In the genomic region with DNA sequence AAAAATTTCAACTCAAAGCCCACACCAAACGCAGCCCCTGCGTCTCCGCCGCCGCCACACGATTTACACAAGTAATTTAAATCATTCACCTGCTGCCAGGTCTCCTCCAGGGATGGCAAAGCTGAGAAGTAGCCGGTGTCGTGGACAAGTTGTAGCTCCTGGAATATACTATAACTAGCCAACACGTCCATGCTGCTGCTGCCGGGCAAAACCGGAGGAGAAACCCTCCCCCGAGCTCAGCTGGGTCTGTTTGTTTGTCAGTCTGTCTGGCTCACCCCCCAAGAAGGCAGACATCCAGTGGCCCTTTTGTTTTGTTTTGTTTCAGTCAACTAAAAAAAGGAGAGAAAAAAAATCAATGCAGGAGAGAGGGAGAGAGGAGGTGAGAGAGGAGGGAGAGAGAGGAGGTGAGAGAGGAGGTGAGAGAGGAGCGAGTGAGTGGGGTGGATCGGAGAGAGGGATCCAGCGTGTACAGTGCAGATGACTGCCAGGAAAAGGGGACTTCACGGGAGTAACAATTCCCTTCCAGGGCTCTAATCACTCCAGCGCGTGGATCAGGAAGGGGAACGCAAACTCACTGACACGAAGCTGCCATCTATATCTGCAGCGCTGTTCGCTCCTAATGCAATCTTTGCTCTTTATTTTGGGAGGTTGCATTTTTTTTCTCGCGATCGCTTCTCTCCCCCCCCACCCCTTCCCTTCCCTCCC, we compare ENCODE assay signal across 8 mouse cellular contexts. TPM values are rescaled to one million over a fixed set of nuclear protein-coding genes. Genes with fewer than 3 reads are reported as not detected.
A peak's percentile ranks its signal among the peaks of the same experiment; 100 is the strongest.
DNase-seq lines count a peak whose midpoint lies in the region; ATAC-seq and TF ChIP-seq lines count a peak whose summit lies in the region.

No protein-coding gene starts in this region.

- peak overlapping the region; percentile 75 to 93 for H3K4me3 ChIP-seq in MEL (ENCODE audit: control insufficient read depth in 1 of 2, insufficient read depth in 1 of 2, low read depth in 2 of 2, low read length in 2 of 2)
- peak overlapping the region; percentile 83 for H3K4me3 ChIP-seq in intestine, embryonic 14.5 days (ENCODE audit: low read depth, low read length)

- peak; percentile 57 for ATAC-seq in intestine, embryonic 14.5 days (replicated peaks; ENCODE audit: low FRiP score, low TSS enrichment, low read depth)

- H3K27ac ChIP-seq in MEL (ENCODE audit: control insufficient read depth, low read depth, low read length), result peak overlapping the region; percentile 48
- peak overlapping the region; percentile 100 for H3K27ac ChIP-seq in intestine, embryonic 14.5 days (ENCODE audit: low read depth)

- H3K27me3 ChIP-seq in MEL (ENCODE audit: control insufficient read depth in 1 of 2, insufficient read depth in 2 of 2, low read length in 2 of 2), result no peaks in the 10 kb centered on the region
- H3K27me3 ChIP-seq in intestine, embryonic 14.5 days (replicated peaks; ENCODE audit: control insufficient read depth, insufficient read depth, low read length), result no peaks in the 10 kb centered on the region

- peaks cover 12 to 29% of the 10 kb centered on the region in 2 experiments for H3K4me1 ChIP-seq in MEL (ENCODE audit: control insufficient read depth in 1 of 2, insufficient read depth in 2 of 2, low read length in 2 of 2)
- H3K4me1 ChIP-seq in intestine, embryonic 14.5 days (replicated peaks; ENCODE audit: control insufficient read depth, insufficient read depth, low read length), result peaks cover 24% of the 10 kb centered on the region; the same call in 1 of the 2 replicates

- H3K4me2 ChIP-seq in intestine, embryonic 14.5 days (ENCODE audit: low read length), result peak overlapping the region; percentile 80

- no peak for TF ChIP-seq RAD21 in MEL (IDR thresholded peaks at IDR 0.05; ENCODE audit: low read depth, low read length)

- peak in 1 of 2 experiments; percentile 19; a peak in 1 of 4 replicates for TF ChIP-seq POLR2A in MEL (IDR thresholded peaks at IDR 0.05; ENCODE audit: control insufficient read depth in 1 of 2, insufficient read depth in 1 of 2, low read depth in 1 of 2, low read length in 2 of 2, poor library complexity in 1 of 2)

- H3K79me2 ChIP-seq in MEL (ENCODE audit: control insufficient read depth, insufficient read depth, low read length, poor library complexity), result peaks cover 10% of the 10 kb centered on the region

- H3K9me3 ChIP-seq in MEL (replicated peaks; ENCODE audit: insufficient read depth, low read length), result no peaks in the 10 kb centered on the region
- no peaks in the 10 kb centered on the region for H3K9me3 ChIP-seq in intestine, embryonic 14.5 days (ENCODE audit: control insufficient read depth, low read length)

- no peak for TF ChIP-seq EP300 in MEL (IDR thresholded peaks at IDR 0.05; ENCODE audit: low read depth in 1 of 2, low read length in 2 of 2)

- peaks cover 0 to 30% of the 10 kb centered on the region in 2 experiments; a peak in 2 of 4 replicates for H3K36me3 ChIP-seq in MEL (ENCODE audit: control insufficient read depth in 1 of 2, insufficient read depth in 2 of 2, low read length in 2 of 2)
- H3K36me3 ChIP-seq in intestine, embryonic 14.5 days (ENCODE audit: control insufficient read depth, insufficient read depth, low read length), result no peaks in the 10 kb centered on the region

- no peak for DNase-seq in MEL (ENCODE audit: low read depth, low spot score)
- peak; percentile 69 to 74 for DNase-seq in cerebellum, adult 18-20 months
- DNase-seq in frontal cortex, postnatal 25 days (ENCODE audit: low spot score in 2 of 2), result peak; percentile 44 to 51
- DNase-seq in intestine, embryonic 14.5 days (ENCODE audit: low spot score), result peak; percentile 88
- peak; percentile 58 to 72 for DNase-seq in left cerebral cortex, adult 9 months (ENCODE audit: low spot score in 2 of 2)
- peak; percentile 54 to 59 for DNase-seq in lung, postnatal 4 days
- peak; percentile 37 for DNase-seq in right cerebral cortex, postnatal 4 days
- DNase-seq in adipocyte (ENCODE audit: low spot score), result no peak

- under 1% methylated on average over 25 of the region's 25 CpGs for WGBS in intestine, embryonic 14.5 days

- H3K9ac ChIP-seq in MEL (ENCODE audit: control insufficient read depth, low read depth, low read length, poor library complexity, severe bottlenecking), result peak overlapping the region; percentile 62
- H3K9ac ChIP-seq in intestine, embryonic 14.5 days (ENCODE audit: low read length), result peak overlapping the region; percentile 91

- no peak for TF ChIP-seq CTCF in MEL (IDR thresholded peaks at IDR 0.05 in 2 of 3, conservative IDR thresholded peaks at IDR 0.05 in 1 of 3; ENCODE audit: control insufficient read depth in 1 of 3, insufficient read depth in 1 of 3, low read depth in 2 of 3, low read length in 3 of 3, poor library complexity in 1 of 3, severe bottlenecking in 1 of 3)

TF ChIP-seq in MEL, 35 proteins besides CTCF, POLR2A, EP300 and RAD21:
- TF ChIP-seq KAT2A (conservative IDR thresholded peaks at IDR 0.05; ENCODE audit: low read depth, low read length) (no peak), CHD2 (IDR thresholded peaks at IDR 0.05; ENCODE audit: low read length) (no peak), HCFC1 (IDR thresholded peaks at IDR 0.05; ENCODE audit: low read depth, low read length) (no peak), GATA1 (IDR thresholded peaks at IDR 0.05; ENCODE audit: low read depth, low read length) (no peak), NRF1 (IDR thresholded peaks at IDR 0.05; ENCODE audit: insufficient read depth, low read depth, low read length, poor library complexity, severe bottlenecking) (0 out of 2 replicates have a peak, but pooled peaks have one; percentile 2), TCF12 (IDR thresholded peaks at IDR 0.05; ENCODE audit: low read depth, low read length) (no peak), TBP (IDR thresholded peaks at IDR 0.05; ENCODE audit: low read depth, low read length) (no peak), MEF2A (IDR thresholded peaks at IDR 0.05; ENCODE audit: extremely low read depth, insufficient replicate concordance, low read depth, low read length, poor library complexity, severe bottlenecking) (no peak), MYC (IDR thresholded peaks at IDR 0.05; ENCODE audit: low read depth, low read length) (0 out of 2 replicates have a peak, but pooled peaks have one; percentile 14), POLR2AphosphoS5 (IDR thresholded peaks at IDR 0.05; ENCODE audit: borderline replicate concordance, low read depth, low read length) (no peak), MXI1 (IDR thresholded peaks at IDR 0.05; ENCODE audit: low read depth, low read length) (peak; percentile 99)
TF ChIP-seq in MEL: peak in this region for 3.

RNA-seq across cellular contexts. Expression of a gene that starts 1.1 kb away (rescaled TPM):
- 1.6 and 2.7 TPM in 2 replicates for total RNA-seq in MEL (2012; rRNA removed)
- 1 to 10 TPM in 1 of 2 experiments, not detected in 1; 3.1 TPM for polyA plus RNA-seq in MEL (2012; ENCODE audit: insufficient read depth in 1 of 2, insufficient read length in 2 of 2, low read depth in 1 of 2, low replicate concordance in 2 of 2, missing spikeins in 1 of 2)
- polyA plus RNA-seq in intestine, embryonic 14.5 days (2014; fragmentation: Nextera tagmentation; extraction: Ambion mirVana), result 30.5 and 33.1 TPM in 2 replicates

Comparison
In these comparisons a context has a peak if more than half of its experiments do, and no peak if none do; other contexts are left out.
1. DNase-seq: peak in cerebellum, adult 18-20 months (2 of 2), frontal cortex, postnatal 25 days (2 of 2), intestine, embryonic 14.5 days (single experiment), left cerebral cortex, adult 9 months (2 of 2), lung, postnatal 4 days (2 of 2) and right cerebral cortex, postnatal 4 days (single experiment); none in MEL (single experiment) and adipocyte (single experiment).